Mouse (Mus musculus): ENCODE data around the gene Nutf2.

DNA sequence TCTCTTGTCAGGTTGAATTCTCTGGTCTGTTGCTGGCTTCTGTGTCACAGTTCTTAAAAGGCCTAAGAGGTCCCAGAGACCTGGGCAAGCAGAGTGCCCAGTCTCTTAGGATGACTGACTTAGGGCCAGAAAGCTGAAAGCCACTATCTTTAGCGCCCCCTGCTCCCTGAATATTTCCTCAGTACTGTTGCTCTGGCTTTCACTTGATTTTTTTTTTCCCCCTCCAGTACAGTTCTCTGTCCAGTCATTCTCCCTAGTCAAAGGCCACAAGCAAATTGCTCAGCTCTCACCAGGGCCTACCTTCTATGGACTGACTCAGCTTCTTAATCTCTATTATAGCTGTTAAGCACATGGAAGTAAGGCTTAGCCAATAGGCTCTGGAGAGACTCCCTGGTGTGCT is 1.6 kb downstream of the Nutf2 start:
- TF ChIP-seq CTCF (IDR thresholded peaks at IDR 0.05; ENCODE audit: control insufficient read depth, insufficient read depth, low read length) (no peak), POLR2A (IDR thresholded peaks at IDR 0.05; ENCODE audit: borderline replicate concordance, control insufficient read depth, low read depth, low read length) (no peak)

Measured in bone marrow, adult 2 months (tissue).